Mouse (Mus musculus) gastrocnemius, adult 8-10 months (tissue): ENCODE data around the gene Erbb4. TPM values are rescaled to one million over a fixed set of nuclear protein-coding genes. Genes with fewer than 3 reads are reported as not detected.

Experiments
- DNase-seq, 2 experiments: peaks; one replicate each; pipeline ENCODE4 v3.0.0; 2022; ENCODE audit warnings: low spot score in 2 of 2
- total RNA-seq, 4 experiments: library from RNA; stranded (reverse); gene quantifications; 2 replicates each; pipeline ENCODE4 v1.2.4; 2022

Gene Erbb4
- under 1 TPM; 0.31 to 0.73 (median 0.46) TPM for total RNA-seq

DNA sequence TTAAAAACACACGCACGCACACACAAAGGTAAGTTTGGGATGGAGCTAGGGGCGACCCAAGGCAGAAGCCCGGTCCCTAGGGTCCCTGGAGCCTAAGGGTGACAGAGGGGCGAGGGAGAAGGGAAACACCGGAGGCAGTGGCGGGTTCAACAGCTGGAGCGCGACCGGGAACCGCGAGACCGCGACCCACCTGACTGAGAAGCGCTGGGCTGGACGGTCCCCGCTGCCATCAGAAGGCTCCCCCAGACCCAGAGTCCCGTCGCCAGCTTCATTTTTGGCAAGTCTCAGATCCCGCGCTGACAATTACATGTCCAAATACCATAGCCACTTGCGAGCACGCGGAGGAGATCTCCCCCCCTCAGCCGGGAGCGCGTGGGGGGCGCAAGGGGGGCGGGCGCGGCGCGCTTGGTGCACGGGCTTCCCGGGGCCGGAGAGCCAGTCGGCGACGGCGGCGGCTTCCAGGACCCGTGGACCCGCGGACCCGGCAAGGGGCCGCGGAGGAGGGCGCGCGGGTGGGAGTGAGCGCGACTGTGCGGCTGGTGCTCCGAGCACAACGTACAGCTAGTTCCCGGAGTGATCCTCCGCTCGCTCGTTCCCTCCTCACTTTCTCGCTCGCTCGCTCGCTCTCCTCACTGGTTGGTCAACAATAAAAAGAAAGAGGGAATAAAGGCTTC lies at the start of gene Erbb4:
Gene Erbb4, minus strand, starts transcription at position 575 of the 674 bp plus-strand sequence.
- no peak for DNase-seq

GRCm38 (mm10) chr1:69157346-69157745 lies 49.5 kb upstream of the Erbb4 start:
- DNase-seq = no peak

GRCm38 (mm10) chr1:69141341-69141740 lies 33.5 kb upstream of the Erbb4 start:
- DNase-seq = no peak

- no peak for DNase-seq
These were observed 31.6 kb upstream of the Erbb4 start for GRCm38 (mm10) chr1:69139519-69139868.

DNA sequence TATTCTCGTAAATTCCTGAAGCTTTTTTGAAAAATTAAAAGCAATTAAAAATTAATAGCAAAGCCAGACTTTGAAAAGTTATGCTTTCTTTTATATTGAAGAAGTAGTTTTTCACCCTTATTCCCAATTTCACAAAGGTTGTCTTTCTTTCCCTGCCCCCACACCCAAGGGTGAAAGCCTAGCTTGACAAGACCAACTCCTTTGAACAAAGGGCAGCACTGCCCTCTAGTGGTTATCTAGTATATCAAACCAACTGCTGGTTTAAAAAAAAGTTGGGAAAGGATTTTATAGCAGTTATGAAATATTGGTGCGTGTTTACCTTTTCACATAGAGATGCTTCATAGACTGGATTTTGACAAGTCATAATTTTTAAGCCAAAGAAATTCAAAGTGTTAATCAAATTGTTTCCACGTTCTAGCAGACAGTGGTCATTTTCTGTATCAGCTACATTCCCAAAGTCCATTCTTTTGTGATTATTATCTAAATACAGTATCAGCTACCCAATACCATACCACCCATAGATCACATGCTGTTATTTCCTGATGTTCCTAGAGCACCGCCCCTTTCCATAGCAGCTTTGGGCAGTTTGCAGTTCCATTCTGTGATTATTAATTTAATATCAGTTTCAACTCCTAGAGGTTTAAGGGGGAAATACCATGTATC lies 31.1 kb upstream of the Erbb4 start:
- DNase-seq = no peak

GRCm38 (mm10) chr1:69124147-69124848 lies 16.4 kb upstream of the Erbb4 start:
- DNase-seq = no peak

DNA sequence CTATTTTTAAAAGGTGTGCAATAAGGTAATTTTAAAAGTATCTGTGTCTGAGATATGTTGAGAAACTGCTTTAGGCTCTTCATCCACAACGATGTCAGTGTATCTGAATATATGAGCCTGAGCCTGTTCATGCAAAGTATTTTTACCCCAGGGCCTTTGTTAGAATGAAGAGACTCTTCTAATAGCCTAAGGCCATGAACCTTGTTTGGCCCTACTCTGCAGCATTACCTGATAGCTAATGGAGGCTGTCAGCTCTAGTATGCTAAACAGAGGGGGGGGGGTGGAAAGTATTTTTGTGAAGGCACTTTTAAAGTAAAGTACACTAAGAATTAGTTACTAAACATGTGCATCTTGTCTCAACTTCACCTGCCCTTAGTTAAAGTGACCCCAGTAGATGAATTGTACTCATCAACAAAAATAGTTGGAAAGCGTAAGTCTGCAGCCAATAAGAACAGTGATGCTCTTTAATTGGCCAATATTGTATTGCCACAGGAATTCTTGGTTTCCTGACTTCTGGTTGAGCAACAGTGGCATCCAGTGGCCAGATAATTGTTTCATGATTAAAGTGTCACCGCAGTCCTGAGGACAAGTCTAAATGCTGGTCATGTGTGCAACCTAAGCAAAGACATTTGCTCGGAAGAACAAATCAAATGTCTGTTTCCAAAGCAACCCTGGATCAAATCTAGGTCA lies 10.5 kb upstream of the Erbb4 start:
- no peak for DNase-seq

GRCm38 (mm10) chr1:69108159-69108925 lies 483 bp upstream of the Erbb4 start:
- no peak for DNase-seq

DNA sequence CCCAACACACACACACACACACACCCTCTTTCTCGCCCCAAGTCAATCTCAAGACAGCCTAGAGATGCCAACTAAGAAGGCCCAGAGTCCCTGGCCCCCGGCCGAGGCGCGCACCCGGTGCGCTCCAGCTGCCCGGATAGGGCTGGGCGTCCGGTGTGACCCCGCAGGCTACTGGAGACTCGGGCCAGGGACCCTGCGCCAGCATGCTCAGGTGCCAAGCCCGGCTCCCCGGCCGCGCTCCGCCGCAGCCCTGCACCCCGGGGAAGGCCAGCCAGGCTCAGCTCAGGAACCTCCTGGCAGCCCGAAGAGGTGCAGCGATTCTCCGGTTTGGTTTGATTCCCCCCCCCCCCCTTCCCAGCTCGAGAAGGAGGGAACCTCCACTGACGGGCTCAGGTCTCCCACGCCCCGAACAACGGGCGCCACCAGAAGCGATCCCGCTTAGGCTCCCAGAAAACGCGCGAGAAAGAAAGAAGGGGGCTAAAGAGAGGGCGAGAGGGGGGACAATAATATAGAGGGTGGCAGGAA lies 860 bp downstream of the Erbb4 start:
- peak in 1 of 2 experiments; percentile 6 for DNase-seq

GRCm38 (mm10) chr1:69106322-69106761 lies 1.5 kb downstream of the Erbb4 start:
- no peak for DNase-seq

DNA sequence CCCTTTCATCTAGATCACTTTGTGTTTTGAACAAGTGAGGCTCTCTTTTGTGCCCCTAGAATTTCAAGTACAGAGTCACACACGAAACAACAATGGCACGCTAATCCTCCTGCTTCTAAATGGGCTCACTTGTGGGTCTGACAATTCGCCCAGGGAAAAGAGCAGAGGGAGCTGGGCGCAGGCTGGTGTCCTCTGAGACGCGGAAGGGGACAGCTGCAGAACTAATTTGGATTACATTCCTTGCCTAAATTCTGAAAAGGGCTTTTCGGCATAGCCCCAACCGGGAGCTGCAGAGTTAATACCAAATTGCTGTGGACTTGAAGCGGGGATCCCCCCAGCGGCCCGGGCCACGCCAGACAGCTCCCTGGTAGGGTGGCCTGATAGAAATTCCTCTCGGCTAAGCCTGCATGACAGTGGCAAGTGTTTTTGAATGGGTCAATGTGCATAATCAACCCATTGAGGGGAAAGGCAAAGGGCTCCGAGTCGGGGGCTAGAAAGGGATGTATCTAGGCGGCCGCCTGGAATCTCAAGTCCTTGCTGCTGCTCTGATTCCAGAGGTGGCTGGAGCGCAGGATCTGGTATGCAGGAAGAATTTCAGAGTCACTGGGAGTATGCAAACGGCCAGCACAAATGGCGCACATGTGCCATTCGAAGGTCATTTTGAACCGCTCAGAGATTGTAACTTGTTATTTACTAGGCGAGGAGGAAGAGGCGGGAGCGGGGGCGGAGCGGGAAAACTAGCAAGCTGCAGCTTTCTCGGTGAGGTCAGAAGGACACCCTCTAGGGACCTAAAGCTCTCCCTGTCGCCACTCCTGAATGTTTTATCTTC lies 2.2 kb downstream of the Erbb4 start:
- DNase-seq = peak in 1 of 2 experiments; percentile 4

DNA sequence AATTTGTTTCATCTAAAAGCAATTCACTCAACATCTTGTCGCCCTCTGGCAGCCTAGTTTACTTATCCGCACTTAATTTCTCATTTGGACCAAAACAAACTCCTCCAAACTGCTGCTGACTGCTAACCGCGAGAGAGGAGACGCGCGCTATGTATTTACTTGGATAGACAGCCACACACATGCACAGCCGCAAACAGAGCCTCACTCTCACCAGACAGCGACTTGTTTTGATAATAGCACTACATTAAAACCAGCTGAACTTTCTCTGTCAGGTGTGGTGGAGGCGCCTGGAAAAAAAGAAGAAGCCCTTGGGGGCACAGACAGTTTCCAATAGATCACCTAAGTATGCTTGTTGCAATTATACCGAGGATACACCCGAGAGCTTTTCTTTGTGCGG lies 2.8 kb downstream of the Erbb4 start:
- no peak for DNase-seq

GRCm38 (mm10) chr1:69103211-69103706 lies 4.6 kb downstream of the Erbb4 start:
- DNase-seq = no peak

GRCm38 (mm10) chr1:69101670-69102069 lies 6.2 kb downstream of the Erbb4 start:
- no peak for DNase-seq

- no peak for DNase-seq
These were observed 14.8 kb downstream of the Erbb4 start for GRCm38 (mm10) chr1:69093052-69093451.

GRCm38 (mm10) chr1:69089331-69089730 lies 18.5 kb downstream of the Erbb4 start:
- DNase-seq = no peak

- DNase-seq = no peak
These were observed 22.1 kb downstream of the Erbb4 start for GRCm38 (mm10) chr1:69085753-69086152.

DNA sequence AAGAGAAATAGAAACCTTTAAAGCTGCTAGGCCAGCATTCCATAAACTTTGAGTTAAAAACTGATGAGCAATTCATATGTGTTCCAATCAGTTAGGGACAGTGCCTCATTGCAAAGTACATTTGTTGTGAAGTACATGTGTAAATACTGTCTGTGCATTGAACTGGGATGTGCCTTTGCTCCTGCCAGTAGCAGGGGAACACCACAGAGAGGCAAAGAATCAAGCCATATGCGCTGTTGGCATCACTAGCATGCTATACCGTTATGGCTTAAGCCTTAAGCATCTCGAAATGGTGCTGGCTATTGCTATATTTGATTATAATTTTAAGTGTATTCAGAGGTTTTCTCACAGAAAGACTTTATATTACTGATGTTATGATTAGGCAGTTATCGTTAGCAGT lies 58.9 kb downstream of the Erbb4 start:
- no peak for DNase-seq

GRCm38 (mm10) chr1:69046228-69046978 lies 61.5 kb downstream of the Erbb4 start:
- DNase-seq = no peak
